Mouse (Mus musculus): ENCODE measurements around the gene Irf9.

- TF ChIP-seq EP300 (IDR thresholded peaks at IDR 0.05; ENCODE audit: low read depth) (0 out of 2 replicates have a peak, but pooled peaks have one; percentile 16), CTCF (IDR thresholded peaks at IDR 0.05; ENCODE audit: low read depth) (no peak)
Measured at GRCm38 (mm10) chr14:55635523-55636007, 32.2 kb downstream of the Irf9 start, which contains the start of gene Ipo4.

Measured in liver, postnatal 0 days (tissue).